8 mouse cellular contexts compared by ENCODE assay signal in genomic region chr2:167492713-167493636, GRCm38 (mm10). TPM values are rescaled to one million over a fixed set of nuclear protein-coding genes. Genes with fewer than 3 reads are reported as not detected.
DNase-seq lines count a peak whose midpoint lies in the region; ATAC-seq lines count a peak whose summit lies in the region.

Gene Spata2 (minus strand): TSS chr2:167492887.

- H3K27ac ChIP-seq in hindbrain, embryonic 16.5 days (ENCODE audit: low read depth, low read length) = peak within 1 kb of the TSS; percentile 98
- peak within 1 kb of the TSS; percentile 74 for H3K27ac ChIP-seq in macrophage

- no peaks in the 10 kb centered on the region for H3K9me3 ChIP-seq in hindbrain, embryonic 16.5 days (ENCODE audit: control insufficient read depth, low read length)

- peak; percentile 90 for ATAC-seq in hindbrain, embryonic 16.5 days

- peak within 1 kb of the TSS; percentile 94 for H3K4me2 ChIP-seq in hindbrain, embryonic 16.5 days (ENCODE audit: low read length)

- 2% methylated on average over 63 of the region's 63 CpGs for WGBS in hindbrain, embryonic 16.5 days
- WGBS in macrophage (ENCODE audit: missing documents) = 2% methylated on average over 60 of the region's 63 CpGs

- DNase-seq in T-cell, adult 2 months (ENCODE audit: low spot score) = peak; percentile 92
- DNase-seq in cerebellum, postnatal 36 days = peak; percentile 92 to 94
- DNase-seq in gastrocnemius, adult 18-20 months (ENCODE audit: low spot score) = peak; percentile 94
- peak; percentile 94 to 96 for DNase-seq in left cerebral cortex, adult 18-20 months (ENCODE audit: low spot score in 2 of 2)
- DNase-seq in right cerebral cortex, adult 18-20 months = peak; percentile 95
- DNase-seq in urinary bladder, postnatal 10 days (ENCODE audit: low spot score) = peak; percentile 74

- peaks cover 48% of the 10 kb centered on the region for H3K79me2 ChIP-seq in macrophage (ENCODE audit: inconsistent target)

- peaks cover 21% of the 10 kb centered on the region for H3K4me1 ChIP-seq in hindbrain, embryonic 16.5 days (ENCODE audit: control insufficient read depth, insufficient read depth, low read depth, low read length)

- H3K27me3 ChIP-seq in hindbrain, embryonic 16.5 days (replicated peaks; ENCODE audit: control insufficient read depth, insufficient read depth, low read length) = no peaks in the 10 kb centered on the region

- H3K9ac ChIP-seq in hindbrain, embryonic 16.5 days (ENCODE audit: low read depth, low read length) = peak within 1 kb of the TSS; percentile 96

- H3K36me3 ChIP-seq in hindbrain, embryonic 16.5 days (ENCODE audit: control insufficient read depth, insufficient read depth, low read length) = no peaks in the 10 kb centered on the region
- no peaks in the 10 kb centered on the region for H3K36me3 ChIP-seq in macrophage (ENCODE audit: inconsistent target)

- peak within 1 kb of the TSS; percentile 100 for H3K4me3 ChIP-seq in hindbrain, embryonic 16.5 days (ENCODE audit: low read length)
- H3K4me3 ChIP-seq in macrophage (ENCODE audit: inconsistent target) = peak within 1 kb of the TSS; percentile 79

RNA-seq across cellular contexts. Expression of gene Spata2, which starts in this region (rescaled TPM):
- 10 to 100 TPM; 18.4 to 19.5 TPM for total RNA-seq in gastrocnemius, adult 18-20 months (2021)
- polyA plus RNA-seq in hindbrain, embryonic 16.5 days (2015; fragmentation: Nextera tagmentation; extraction: Ambion mirVana) = 30.5 and 33.6 TPM in 2 replicates
- total RNA-seq in left cerebral cortex, adult 18-20 months (2021) = 10 to 100 TPM; 76.0 to 84.0 TPM
- 10 to 100 TPM; 20.5 to 63.0 (median 40.8) TPM for total RNA-seq in macrophage (2018; cell fraction: chromatin; rRNA removed)
- 10 to 100 TPM; 21.0 to 37.7 (median 25.0) TPM for total RNA-seq in macrophage (2018; cell fraction: cytosol; rRNA removed)
- total RNA-seq in macrophage (2018; cell fraction: nucleus; rRNA removed) = 10 to 100 TPM; 23.1 to 53.1 (median 37.8) TPM
- 11.7 to 18.0 TPM (median 14.0 TPM) in 3 replicates for polyA plus RNA-seq in macrophage (2018)

Comparison
In these comparisons a context has a peak if more than half of its experiments do, and no peak if none do; other contexts are left out.
1. Peak in every context shown above with its lines: DNase-seq, ATAC-seq, H3K4me3 ChIP-seq and H3K27ac ChIP-seq.